Mouse (Mus musculus) cerebellum, postnatal 4 days (tissue): Measurements from ENCODE around the gene Amd1.

Experiments
- DNase-seq, 2 experiments: peaks; one replicate each; pipeline ENCODE4 v3.0.0; 2022; ENCODE audit warnings: low spot score in 2 of 2, mixed read lengths in 1 of 2

The Amd1 gene

GRCm38 (mm10) chr10:40301181-40302075, 558 bp downstream of the Amd1 start:
- DNase-seq: peak in 1 of 2 experiments; percentile 38

- peak; percentile 58 to 80 for DNase-seq
Observed at GRCm38 (mm10) chr10:40300648-40301171, 1.3 kb downstream of the Amd1 start.

GRCm38 (mm10) chr10:40292640-40293039, 9.3 kb downstream of the Amd1 start:
- no peak for DNase-seq

GRCm38 (mm10) chr10:40286767-40287166, 15.2 kb downstream of the Amd1 start:
- DNase-seq: no peak

GRCm38 (mm10) chr10:40285571-40285970, 16.4 kb downstream of the Amd1 start:
- DNase-seq: no peak

- no peak for DNase-seq
Observed at GRCm38 (mm10) chr10:40284997-40285396, 17.0 kb downstream of the Amd1 start.

- no peak for DNase-seq
Observed at GRCm38 (mm10) chr10:40284179-40284831, 17.7 kb downstream of the Amd1 start.

- DNase-seq: no peak
Observed at GRCm38 (mm10) chr10:40283636-40284035, 18.4 kb downstream of the Amd1 start.

- no peak for DNase-seq
Observed at GRCm38 (mm10) chr10:40281565-40281964, 20.4 kb downstream of the Amd1 start.

GRCm38 (mm10) chr10:40278317-40278716, 23.7 kb downstream of the Amd1 start:
- DNase-seq: no peak

- DNase-seq: no peak
Observed at GRCm38 (mm10) chr10:40275991-40276390, 26.0 kb downstream of the Amd1 start.

GRCm38 (mm10) chr10:40273938-40274337, 28.0 kb downstream of the Amd1 start:
- no peak for DNase-seq

- DNase-seq: no peak
Observed at GRCm38 (mm10) chr10:40271216-40271615, 30.8 kb downstream of the Amd1 start.

GRCm38 (mm10) chr10:40264920-40265319, 37.1 kb downstream of the Amd1 start:
- DNase-seq: no peak

GRCm38 (mm10) chr10:40263691-40264090, 38.3 kb downstream of the Amd1 start:
- no peak for DNase-seq

GRCm38 (mm10) chr10:40262200-40262599, 39.8 kb downstream of the Amd1 start:
- DNase-seq: no peak

- no peak for DNase-seq
Observed at GRCm38 (mm10) chr10:40260305-40260704, 41.7 kb downstream of the Amd1 start.

GRCm38 (mm10) chr10:40259542-40259941, 42.4 kb downstream of the Amd1 start:
- DNase-seq: no peak

GRCm38 (mm10) chr10:40258976-40259375, 43.0 kb downstream of the Amd1 start:
- peak in 1 of 2 experiments; percentile 22 for DNase-seq

- peak in 1 of 2 experiments; percentile 52 for DNase-seq
Observed at GRCm38 (mm10) chr10:40258401-40258966, 43.5 kb downstream of the Amd1 start.

- peak; percentile 89 to 95 for DNase-seq
Observed at GRCm38 (mm10) chr10:40257414-40258255, 44.4 kb downstream of the Amd1 start, which contains the start of gene Gtf3c6. Gtf3c6 (minus strand) TSS chr10:40258108.
